Mouse (Mus musculus) spleen, postnatal 14 days (tissue): ENCODE data around the gene Usp9y.
A peak's percentile ranks its signal among the peaks of the same experiment; 100 is the strongest.

ENCODE experiments used
- DNase-seq, 2 experiments: peaks; one replicate each; pipeline ENCODE4 v3.0.0; 2021 to 2022; ENCODE audit warnings: low spot score in 2 of 2

Usp9y gene

DNA sequence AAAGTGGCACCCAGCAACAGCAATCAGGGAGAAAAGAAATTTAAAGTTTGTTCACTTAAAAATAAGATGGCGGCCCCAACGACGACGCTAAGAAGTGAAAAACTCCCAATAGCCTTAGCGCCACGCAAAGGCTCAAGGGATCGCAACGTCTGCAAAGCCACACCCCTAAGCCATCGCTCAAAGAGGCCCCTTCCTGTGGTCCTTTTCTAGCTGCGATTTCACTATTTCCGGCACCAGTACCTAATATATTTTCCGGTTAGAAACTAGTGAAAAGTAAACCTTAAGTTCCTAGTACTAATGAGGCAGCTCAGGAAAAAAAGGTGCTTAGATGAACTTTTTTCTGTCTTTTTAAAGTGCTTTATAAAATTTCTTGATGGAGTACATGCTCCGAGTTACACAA is at the start of gene Usp9y:
TSS of gene Usp9y (minus strand) at position 101 of the 400 bp plus-strand sequence.
- no peak for DNase-seq

DNA sequence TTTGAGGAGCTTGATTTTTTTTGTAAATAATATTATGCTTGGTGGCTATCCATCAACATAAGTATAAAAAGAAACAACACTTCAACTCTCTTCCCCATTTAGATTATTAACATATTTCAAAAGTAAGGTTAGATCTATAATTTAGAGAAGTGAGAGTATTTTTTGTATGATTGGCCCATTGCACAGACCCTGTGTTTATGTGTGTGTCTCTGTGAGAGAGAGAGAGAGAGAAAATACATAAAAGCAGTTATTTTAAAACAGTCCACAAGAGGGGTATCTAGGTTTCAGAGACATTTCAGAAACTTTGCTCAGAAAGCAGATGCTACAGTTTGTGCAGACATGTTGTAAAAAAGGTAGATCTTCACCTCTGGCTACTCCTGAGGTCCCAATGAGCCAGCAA is 165.9 kb downstream of the Usp9y start:
- no peak for DNase-seq

GRCm38 (mm10) chrY:1286171-1286795 is 173.3 kb downstream of the Usp9y start, which contains the start of gene Ddx3y:
Gene Ddx3y, minus strand, starts transcription at chrY:1286629.
- peak in 1 of 2 experiments; percentile 37 for DNase-seq

DNA sequence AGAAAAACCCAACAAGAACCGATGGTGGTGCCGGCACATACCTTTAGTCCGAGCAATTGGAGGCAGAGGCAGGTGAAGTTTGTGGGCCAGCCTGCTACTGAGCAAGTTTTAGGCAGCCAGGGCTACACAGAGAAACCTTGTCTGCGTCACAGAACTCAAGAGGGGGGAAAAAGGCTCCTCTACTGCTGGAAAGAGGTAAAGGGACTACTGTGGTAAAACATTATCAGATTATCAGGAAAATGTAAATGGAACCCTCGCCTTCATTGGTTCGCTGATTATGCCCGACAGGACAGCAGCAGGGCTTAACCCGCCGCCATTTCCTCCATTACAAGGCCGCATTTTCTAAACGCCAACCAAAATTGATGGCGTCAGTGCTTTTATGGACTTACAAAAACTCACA is 173.8 kb downstream of the Usp9y start:
- DNase-seq = no peak
